Mouse (Mus musculus): ENCODE measurements at regions not wholly inside any gene's neighbourhood (a gene's known extent, or its start where the extent isn't known, plus 50 kb on each side); places are given as distances from the start of the nearest gene placed in this dataset.
A peak's percentile ranks its signal among the peaks of the same experiment; 100 is the strongest.

- no peak for ATAC-seq (ENCODE audit: poor library complexity, severe bottlenecking)
Measured at GRCm38 (mm10) chr3:148564716-148565115, 425.6 kb downstream of the Adgrl2 start.

GRCm38 (mm10) chr3:148561211-148561610, 429.1 kb downstream of the Adgrl2 start:
- no peak for ATAC-seq (ENCODE audit: poor library complexity, severe bottlenecking)

- no peak for ATAC-seq (ENCODE audit: poor library complexity, severe bottlenecking)
Measured at GRCm38 (mm10) chr3:148559752-148560460, 430.4 kb downstream of the Adgrl2 start.

GRCm38 (mm10) chr3:148558592-148559157, 431.7 kb downstream of the Adgrl2 start:
- no peak for ATAC-seq (ENCODE audit: poor library complexity, severe bottlenecking)

GRCm38 (mm10) chr3:148555324-148555723, 435.0 kb downstream of the Adgrl2 start:
- ATAC-seq (ENCODE audit: poor library complexity, severe bottlenecking) = 0 out of 2 replicates have a peak, but pooled peaks have one; percentile 21

- no peak for ATAC-seq (ENCODE audit: poor library complexity, severe bottlenecking)
Measured at GRCm38 (mm10) chr3:148550716-148551115, 439.6 kb downstream of the Adgrl2 start.

- ATAC-seq (ENCODE audit: poor library complexity, severe bottlenecking) = no peak
Measured at GRCm38 (mm10) chr3:148544929-148545328, 445.4 kb downstream of the Adgrl2 start.

GRCm38 (mm10) chr3:148542217-148542616, 448.1 kb downstream of the Adgrl2 start:
- ATAC-seq (ENCODE audit: poor library complexity, severe bottlenecking) = no peak

- ATAC-seq (ENCODE audit: poor library complexity, severe bottlenecking) = no peak
Measured at GRCm38 (mm10) chr3:148537669-148538271, 452.6 kb downstream of the Adgrl2 start.

- ATAC-seq (ENCODE audit: poor library complexity, severe bottlenecking) = no peak
Measured at GRCm38 (mm10) chr3:148529893-148530292, 460.5 kb downstream of the Adgrl2 start.

GRCm38 (mm10) chr3:148510381-148510780, 480.0 kb downstream of the Adgrl2 start:
- ATAC-seq (ENCODE audit: poor library complexity, severe bottlenecking) = peak; percentile 74

- ATAC-seq (ENCODE audit: poor library complexity, severe bottlenecking) = peak; percentile 72
Measured at GRCm38 (mm10) chr3:148504928-148505327, 485.4 kb downstream of the Adgrl2 start.

GRCm38 (mm10) chr3:148503432-148503831, 486.9 kb downstream of the Adgrl2 start:
- ATAC-seq (ENCODE audit: poor library complexity, severe bottlenecking) = no peak

GRCm38 (mm10) chr3:148501801-148502200, 488.6 kb downstream of the Adgrl2 start:
- ATAC-seq (ENCODE audit: poor library complexity, severe bottlenecking) = no peak

GRCm38 (mm10) chr3:148496672-148497071, 493.7 kb downstream of the Adgrl2 start:
- ATAC-seq (ENCODE audit: poor library complexity, severe bottlenecking) = no peak

- peak; percentile 45; the same call in 1 of the 2 replicates for ATAC-seq (ENCODE audit: poor library complexity, severe bottlenecking)
Measured at GRCm38 (mm10) chr3:148491287-148491686, 499.1 kb downstream of the Adgrl2 start.

GRCm38 (mm10) chr3:148489201-148489600, 501.2 kb downstream of the Adgrl2 start:
- no peak for ATAC-seq (ENCODE audit: poor library complexity, severe bottlenecking)

GRCm38 (mm10) chr3:148487949-148488348, 502.4 kb downstream of the Adgrl2 start:
- ATAC-seq (ENCODE audit: poor library complexity, severe bottlenecking) = no peak

- ATAC-seq (ENCODE audit: poor library complexity, severe bottlenecking) = no peak
Measured at GRCm38 (mm10) chr3:148475862-148476261, 514.5 kb downstream of the Adgrl2 start.

- ATAC-seq (ENCODE audit: poor library complexity, severe bottlenecking) = no peak
Measured at GRCm38 (mm10) chr3:148472943-148473444, 517.4 kb downstream of the Adgrl2 start.

- no peak for ATAC-seq (ENCODE audit: poor library complexity, severe bottlenecking)
Measured at GRCm38 (mm10) chr3:148465456-148465855, 524.9 kb downstream of the Adgrl2 start.

- ATAC-seq (ENCODE audit: poor library complexity, severe bottlenecking) = no peak
Measured at GRCm38 (mm10) chr3:148462791-148463190, 527.6 kb downstream of the Adgrl2 start.

All from megakaryocyte, adult 5-6 weeks (primary cell).